Mouse (Mus musculus) intestine, embryonic 16.5 days (tissue): ENCODE data around the gene Rhot2. TPM values are rescaled to one million over a fixed set of nuclear protein-coding genes. Genes with fewer than 3 reads are reported as not detected.

Source experiments
- ATAC-seq: fragments of 200-750 bp; cut with Nextera tagmentation; 2 replicates; pipeline ENCODE4 v1.8.0; 2017; ENCODE audit warnings: moderate TSS enrichment, moderate library complexity
- H3K27ac ChIP-seq: fragments of 300-500 bp; sonication (generic); 2 replicates; pipeline ENCODE4 v1.5.1; 2014; ENCODE audit warnings: mild to moderate bottlenecking, low read length
- H3K27me3 ChIP-seq: fragments of 300-500 bp; sonication (generic); replicated peaks from 2 replicates; pipeline ENCODE4 v1.6.1; 2014; ENCODE audit warnings: low read length, control low read depth, mixed read lengths; ENCODE audit not compliant: control insufficient read depth, insufficient read depth
- H3K36me3 ChIP-seq: fragments of 300-500 bp; sonication (generic); 2 replicates; pipeline ENCODE4 v1.6.1; 2014; ENCODE audit warnings: low read length, control low read depth; ENCODE audit not compliant: control insufficient read depth, insufficient read depth
- H3K4me1 ChIP-seq: fragments of 300-500 bp; sonication (generic); 2 replicates; pipeline ENCODE4 v1.6.1; 2014; ENCODE audit warnings: low read length, control low read depth, mixed read lengths; ENCODE audit not compliant: control insufficient read depth, insufficient read depth
- H3K4me2 ChIP-seq: fragments of 300-500 bp; sonication (generic); 2 replicates; pipeline ENCODE4 v1.6.1; 2014; ENCODE audit warnings: low read depth, low read length, control low read depth
- H3K4me3 ChIP-seq: fragments of 300-500 bp; sonication (generic); 2 replicates; pipeline ENCODE4 v1.5.1; 2014; ENCODE audit warnings: mild to moderate bottlenecking, low read length
- H3K9ac ChIP-seq: fragments of 300-500 bp; sonication (generic); 2 replicates; pipeline ENCODE4 v1.6.1; 2014; ENCODE audit warnings: low read depth, low read length
- H3K9me3 ChIP-seq: fragments of 300-500 bp; sonication (generic); 2 replicates; pipeline ENCODE4 v1.6.1; 2016; ENCODE audit warnings: low read length, control low read depth; ENCODE audit not compliant: control insufficient read depth
- WGBS: fragments of 180-500 bp; shearing (Covaris S2); extraction: QIAGEN DNeasy Blood & Tissue Kit; methylation state at CpG from one replicate; pipeline ENCODE4 v1.1.7; 2014; 5-methylcytosine and 5-hydroxymethylcytosine counted together
- polyA plus RNA-seq: library from polyadenylated mRNA; unstranded; fragments of >200 nt; fragmentation: Nextera tagmentation; extraction: Ambion mirVana; gene quantifications from 2 replicates; pipeline ENCODE4 v1.2.1, GENCODE M21; 2015

Rhot2 gene
- polyA plus RNA-seq, 1 experiment from 2014 or later = 23.2 TPM

DNA sequence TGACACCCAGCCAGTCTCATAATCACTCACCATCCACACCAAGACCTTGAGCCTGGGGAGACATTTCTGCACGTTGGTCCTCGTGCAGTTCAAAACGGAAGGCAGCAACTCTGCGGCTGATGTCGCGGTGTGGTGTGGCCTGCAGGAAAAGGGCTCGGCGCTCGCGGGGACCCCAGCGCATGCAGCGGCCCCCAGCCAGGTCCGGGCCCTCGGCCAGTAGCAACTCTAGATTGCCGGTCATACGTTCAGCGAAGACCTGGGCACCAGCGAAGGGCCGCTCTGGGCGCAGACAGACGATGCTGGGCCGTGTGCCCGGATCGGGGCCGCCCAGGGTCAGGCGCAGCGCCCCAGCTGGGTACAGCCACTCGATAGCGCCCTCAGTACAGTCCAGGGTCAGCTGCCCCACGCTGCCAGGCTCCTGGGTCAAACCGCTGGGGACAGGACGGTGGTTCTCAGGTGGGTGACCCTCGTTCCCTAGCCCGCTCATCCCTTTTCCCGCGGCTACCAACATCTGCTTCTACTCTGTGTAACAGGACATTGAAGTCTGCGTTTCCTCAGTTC is 48.4 kb downstream of the Rhot2 start:
- H3K4me2 ChIP-seq = peak overlapping the region; percentile 97
- ATAC-seq = 0 out of 2 replicates have a peak, but pooled peaks have one; percentile 1
- no peaks in the 10 kb centered on the region for H3K9me3 ChIP-seq
- peak overlapping the region; percentile 6 for H3K27ac ChIP-seq
- H3K27me3 ChIP-seq = no peaks in the 10 kb centered on the region
- 5% methylated on average over 36 of the region's 37 CpGs for WGBS
- H3K4me3 ChIP-seq = peak overlapping the region; percentile 83
- peaks cover 31% of the 10 kb centered on the region for H3K4me1 ChIP-seq
- H3K9ac ChIP-seq = peak overlapping the region; percentile 75
- 0 out of 2 replicates have a peak, but pooled peaks cover 2% of the 10 kb centered on the region for H3K36me3 ChIP-seq

DNA sequence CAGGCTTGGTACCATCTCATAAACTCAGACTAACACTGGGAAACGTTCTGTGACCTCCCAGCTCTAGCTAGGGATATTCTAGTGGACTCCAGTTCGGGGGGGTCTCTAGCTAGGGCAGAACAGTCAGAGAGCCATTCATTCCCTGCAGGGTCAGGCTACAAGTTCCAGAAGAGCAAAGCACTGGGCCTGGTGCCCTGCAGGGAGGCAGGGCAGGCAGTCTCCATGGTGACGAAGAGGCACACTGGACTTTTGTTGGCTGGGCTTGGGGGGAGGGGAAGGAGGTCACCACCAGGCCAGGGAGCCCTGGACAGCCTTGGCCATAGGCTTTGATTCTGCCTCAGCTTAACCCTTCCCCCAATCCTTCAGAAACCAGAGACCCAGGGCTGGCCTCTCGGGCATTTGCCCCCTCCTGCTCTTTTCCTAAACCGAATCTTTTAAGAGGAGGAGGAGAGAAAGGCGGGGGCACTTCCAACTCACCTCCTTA is 49.0 kb downstream of the Rhot2 start, which contains the start of gene AC134908.4:
Gene AC134908.4, minus strand, starts transcription at position 51 of the 484 bp plus-strand sequence.
- WGBS = 39% methylated on average over 6 of the region's 6 CpGs
- peak within 1 kb of the TSS; percentile 97 for H3K4me2 ChIP-seq
- no peaks in the 10 kb centered on the region for H3K27me3 ChIP-seq
- peak within 1 kb of the TSS; percentile 83 for H3K4me3 ChIP-seq
- 0 out of 2 replicates have a peak, but pooled peaks cover 2% of the 10 kb centered on the region for H3K36me3 ChIP-seq
- H3K9ac ChIP-seq = peak within 1 kb of the TSS; percentile 75
- peak within 1 kb of the TSS; percentile 28 for H3K27ac ChIP-seq
- no peak for ATAC-seq
- no peaks in the 10 kb centered on the region for H3K9me3 ChIP-seq
- peaks cover 37% of the 10 kb centered on the region for H3K4me1 ChIP-seq

DNA sequence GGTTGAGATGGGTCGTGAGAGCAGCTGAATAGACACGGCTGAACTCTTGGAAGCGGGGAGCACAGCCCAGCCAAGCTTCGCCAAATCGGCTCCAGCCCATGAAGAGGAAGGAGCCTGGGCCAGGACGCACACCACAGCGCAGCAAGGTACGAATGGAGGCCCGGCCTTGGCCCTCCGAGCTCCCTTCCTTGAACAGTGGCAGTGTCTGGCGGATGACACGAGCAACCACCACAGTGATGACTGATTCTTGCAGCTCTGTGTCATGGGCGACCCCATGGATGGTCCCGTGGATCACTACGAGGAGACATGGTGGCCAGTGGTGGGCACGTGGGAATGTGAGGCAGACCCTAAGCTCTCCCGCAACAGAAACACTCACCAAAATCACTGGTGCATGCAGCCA is 49.7 kb downstream of the Rhot2 start:
- Histone ChIP-seq H3K9me3 (no peaks in the 10 kb centered on the region), H3K4me2 (no peak overlapping the region), H3K4me3 (no peak overlapping the region), H3K36me3 (0 out of 2 replicates have a peak, but pooled peaks cover 2% of the 10 kb centered on the region), H3K27ac (0 out of 2 replicates have a peak overlapping the region, but pooled peaks have one; percentile 28), H3K9ac (no peak overlapping the region), H3K4me1 (peaks cover 37% of the 10 kb centered on the region), H3K27me3 (no peaks in the 10 kb centered on the region)
- no peak for ATAC-seq
- 82% methylated on average over 17 of the region's 17 CpGs for WGBS

DNA sequence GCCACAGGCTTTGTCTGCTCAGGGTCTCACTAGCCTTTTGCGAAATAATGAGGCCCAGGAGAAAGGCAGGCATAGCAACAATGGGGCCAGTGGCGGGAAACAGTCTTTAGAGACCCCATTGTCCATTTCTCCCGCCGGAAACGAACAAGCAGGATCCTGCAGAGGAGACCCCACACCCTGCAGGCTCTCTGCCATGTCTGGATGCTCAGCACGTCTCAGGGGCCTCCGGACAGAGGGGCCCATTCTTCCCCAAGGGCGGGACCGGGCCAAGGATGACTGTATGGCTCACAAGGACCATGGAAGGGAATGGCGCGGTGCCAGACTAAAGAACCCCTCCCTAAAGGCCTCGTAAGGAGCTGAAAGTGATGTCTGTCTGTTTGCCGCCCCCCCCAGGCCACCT is 50.5 kb downstream of the Rhot2 start:
- H3K9me3 ChIP-seq = no peaks in the 10 kb centered on the region
- WGBS = 66% methylated on average over 13 of the region's 13 CpGs
- no peak for ATAC-seq
- no peaks in the 10 kb centered on the region for H3K27me3 ChIP-seq
- H3K4me3 ChIP-seq = no peak overlapping the region
- no peak overlapping the region for H3K4me2 ChIP-seq
- peaks cover 8% of the 10 kb centered on the region; the same call in 1 of the 2 replicates for H3K36me3 ChIP-seq
- H3K9ac ChIP-seq = 0 out of 2 replicates have a peak overlapping the region, but pooled peaks have one; percentile 13
- no peak overlapping the region for H3K27ac ChIP-seq
- peaks cover 37% of the 10 kb centered on the region for H3K4me1 ChIP-seq

DNA sequence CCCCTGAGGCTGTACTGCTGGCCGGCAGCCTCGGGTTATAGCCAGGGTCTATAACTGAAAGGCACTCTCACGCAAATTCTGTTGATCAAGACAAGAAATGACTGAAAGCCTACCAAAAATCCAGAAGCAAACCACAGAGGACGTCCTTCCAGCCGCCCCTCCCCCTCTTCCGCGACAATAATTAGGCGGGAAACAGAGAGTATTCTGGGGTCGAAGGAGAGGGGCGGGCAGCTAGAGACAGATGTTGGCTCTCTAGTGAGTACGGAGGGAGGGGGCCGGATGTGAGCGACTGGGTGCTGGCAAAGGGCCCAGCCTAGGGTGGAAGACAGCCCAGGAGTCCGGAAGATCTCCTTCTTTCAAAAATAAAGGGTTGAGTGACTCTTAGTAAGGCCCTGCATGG is 52.0 kb downstream of the Rhot2 start, which contains the start of gene Fam173a:
Gene Fam173a, minus strand, starts transcription at position 287 of the 400 bp plus-strand sequence.
- ATAC-seq = peak; percentile 67
- Histone ChIP-seq H3K4me2 (peak within 1 kb of the TSS; percentile 90), H3K4me3 (peak within 1 kb of the TSS; percentile 85), H3K27me3 (no peaks in the 10 kb centered on the region), H3K9me3 (no peaks in the 10 kb centered on the region), H3K27ac (peak within 1 kb of the TSS; percentile 99), H3K36me3 (peaks cover 10% of the 10 kb centered on the region; the same call in 1 of the 2 replicates), H3K9ac (peak within 1 kb of the TSS; percentile 89), H3K4me1 (peaks cover 37% of the 10 kb centered on the region)
- under 1% methylated on average over 14 of the region's 14 CpGs for WGBS

DNA sequence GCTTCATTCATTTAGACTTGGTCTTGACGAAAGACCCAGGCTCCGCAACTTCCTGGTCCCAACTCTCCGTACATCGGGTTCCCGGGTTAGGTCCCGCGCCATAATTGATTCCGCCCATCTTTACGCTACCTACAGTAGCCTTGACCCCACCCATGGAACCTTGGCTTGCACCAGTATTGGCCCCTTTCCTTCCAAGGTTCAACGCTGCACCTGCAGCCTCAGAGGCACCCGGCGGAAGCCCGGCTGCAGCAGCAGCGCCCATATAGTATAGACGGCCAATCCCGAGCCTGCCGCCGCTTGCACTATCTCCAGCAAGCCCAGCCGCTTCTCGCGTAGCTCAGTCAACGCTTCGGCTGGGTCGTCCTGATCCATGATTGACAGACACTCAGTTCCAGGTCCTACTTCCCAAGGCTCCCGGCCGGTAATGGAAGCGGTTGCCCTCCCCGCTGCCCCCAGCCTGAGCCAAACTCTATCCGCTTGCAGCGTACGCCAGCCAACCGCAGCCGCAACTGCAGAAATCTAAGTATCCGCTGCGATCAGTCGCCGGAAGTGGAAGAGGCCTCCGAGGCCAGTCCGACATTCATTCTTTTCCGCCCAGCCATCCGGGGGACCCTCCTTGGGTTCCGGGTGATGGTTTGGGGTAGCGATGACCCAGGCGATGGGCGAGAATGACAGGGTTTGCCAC is 52.7 kb downstream of the Rhot2 start:
- under 1% methylated on average over 45 of the region's 45 CpGs for WGBS
- peaks cover 32% of the 10 kb centered on the region for H3K4me1 ChIP-seq
- peak overlapping the region; percentile 99 for H3K27ac ChIP-seq
- no peaks in the 10 kb centered on the region for H3K9me3 ChIP-seq
- peak; percentile 81 for ATAC-seq
- peak overlapping the region; percentile 85 for H3K4me3 ChIP-seq
- H3K9ac ChIP-seq = peak overlapping the region; percentile 89
- H3K27me3 ChIP-seq = no peaks in the 10 kb centered on the region
- H3K4me2 ChIP-seq = peak overlapping the region; percentile 90
- peaks cover 10% of the 10 kb centered on the region; the same call in 1 of the 2 replicates for H3K36me3 ChIP-seq

DNA sequence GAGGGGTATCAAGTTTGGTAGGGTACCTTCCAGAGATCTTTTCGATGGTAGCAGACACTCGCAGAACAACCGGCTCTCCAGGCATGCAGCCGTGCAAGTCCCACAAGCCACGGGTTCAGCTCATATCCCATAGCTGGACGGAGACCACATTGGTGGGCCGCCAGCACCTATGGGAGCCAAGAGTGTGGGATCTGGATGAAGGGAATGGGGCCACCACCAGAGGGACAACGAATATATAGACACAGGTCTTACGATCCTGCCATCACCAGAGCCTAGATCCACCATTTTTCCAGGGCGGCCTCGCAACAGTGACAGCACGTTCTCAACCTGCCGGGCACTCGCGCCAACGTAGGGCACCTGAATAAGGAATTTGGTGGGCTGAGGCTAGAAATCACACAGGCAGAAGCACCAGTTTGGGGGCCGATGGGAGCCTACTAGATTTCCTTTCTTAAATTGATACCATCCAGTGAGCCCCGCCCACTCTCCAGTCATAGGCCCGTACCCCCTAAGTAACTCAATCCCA is 53.3 kb downstream of the Rhot2 start:
- Histone ChIP-seq H3K4me1 (peaks cover 31% of the 10 kb centered on the region), H3K9ac (peak overlapping the region; percentile 89), H3K27ac (peak overlapping the region; percentile 99), H3K36me3 (peaks cover 10% of the 10 kb centered on the region; the same call in 1 of the 2 replicates), H3K27me3 (no peaks in the 10 kb centered on the region), H3K4me2 (peak overlapping the region; percentile 90), H3K9me3 (no peaks in the 10 kb centered on the region), H3K4me3 (peak overlapping the region; percentile 85)
- ATAC-seq = peak; percentile 6; the same call in 1 of the 2 replicates
- 28% methylated on average over 19 of the region's 19 CpGs for WGBS
